Mouse (Mus musculus) retina, adult 2 months (tissue): ENCODE measurements at regions not wholly inside any gene's neighbourhood (a gene's known extent, or its start where the extent isn't known, plus 50 kb on each side); places are given as distances from the start of the nearest gene placed in this dataset.

Source experiments
- DNase-seq: peaks from one replicate; pipeline ENCODE4 v3.0.0-alpha.2; 2012; ENCODE audit warnings: low read depth, low spot score

DNA sequence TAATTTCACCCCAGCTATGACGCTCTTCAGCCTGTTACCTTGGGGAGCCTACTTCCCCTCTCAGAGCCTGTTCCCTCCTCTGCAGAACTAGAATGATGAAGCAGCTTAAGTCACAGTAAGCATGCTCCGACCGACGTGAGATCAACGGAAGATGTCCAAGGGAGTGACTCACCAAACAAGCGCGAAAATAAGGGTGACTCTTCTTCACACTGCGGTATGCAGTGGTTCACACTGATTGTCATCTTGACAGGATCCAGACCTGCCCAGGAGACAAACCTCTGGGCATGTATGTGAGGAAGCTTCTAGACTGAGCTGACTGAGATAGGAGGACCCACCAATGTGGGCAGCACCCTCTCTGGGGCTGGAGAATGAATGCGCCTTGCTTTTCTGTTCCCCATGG, 116.3 kb upstream of the Tpm1 start:
- no peak for DNase-seq

DNA sequence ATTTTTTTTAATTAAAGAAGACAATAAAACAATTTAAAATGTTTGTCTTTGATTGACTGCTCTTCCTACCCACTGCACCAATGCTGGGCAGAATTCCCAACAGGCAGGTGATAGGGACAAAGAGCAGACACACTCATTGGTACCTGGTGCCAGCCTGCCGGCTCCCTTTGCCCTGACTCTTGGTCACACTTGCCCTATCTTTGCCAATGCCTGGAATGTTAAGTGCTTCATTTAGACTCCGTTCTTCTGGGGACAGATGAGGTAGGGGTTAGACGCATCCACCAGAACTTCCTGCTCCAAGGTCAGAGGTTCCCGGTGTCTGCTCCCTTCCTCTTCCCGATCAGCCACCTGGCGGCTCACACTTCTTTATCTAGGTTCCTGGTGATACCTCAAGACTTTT, 114.5 kb upstream of the Tpm1 start:
- no peak for DNase-seq

DNA sequence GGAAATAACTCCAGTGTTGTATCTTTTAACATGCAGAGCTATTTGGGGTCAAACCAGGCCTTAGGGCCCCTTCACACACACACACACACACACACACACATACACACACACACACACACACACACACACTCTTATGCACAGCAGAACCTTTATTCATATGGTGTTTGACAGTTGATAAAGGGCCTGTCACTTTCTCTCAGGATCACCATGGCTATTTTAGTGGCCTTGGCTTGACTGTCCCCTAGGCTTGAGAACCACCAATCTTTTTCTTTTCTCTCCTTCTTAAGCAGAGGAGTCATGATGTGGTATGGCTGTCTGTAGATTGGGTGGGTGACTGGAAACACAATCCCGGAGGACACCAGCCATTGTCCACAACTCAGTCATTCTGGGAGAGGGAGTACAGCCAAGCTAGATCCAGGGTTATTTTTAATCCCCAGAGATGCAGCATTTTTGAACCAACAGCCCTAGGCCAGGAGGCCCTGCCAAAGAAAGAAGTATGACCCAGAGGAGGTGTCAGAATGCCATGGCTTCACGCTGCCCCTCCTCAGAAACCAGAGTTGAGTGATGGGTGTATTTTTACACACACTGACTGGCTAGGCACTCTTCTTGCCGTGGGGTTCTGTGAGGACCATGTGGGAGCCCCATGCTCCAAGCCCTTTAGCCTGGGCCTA, 111.7 kb upstream of the Tpm1 start:
- no peak for DNase-seq

DNA sequence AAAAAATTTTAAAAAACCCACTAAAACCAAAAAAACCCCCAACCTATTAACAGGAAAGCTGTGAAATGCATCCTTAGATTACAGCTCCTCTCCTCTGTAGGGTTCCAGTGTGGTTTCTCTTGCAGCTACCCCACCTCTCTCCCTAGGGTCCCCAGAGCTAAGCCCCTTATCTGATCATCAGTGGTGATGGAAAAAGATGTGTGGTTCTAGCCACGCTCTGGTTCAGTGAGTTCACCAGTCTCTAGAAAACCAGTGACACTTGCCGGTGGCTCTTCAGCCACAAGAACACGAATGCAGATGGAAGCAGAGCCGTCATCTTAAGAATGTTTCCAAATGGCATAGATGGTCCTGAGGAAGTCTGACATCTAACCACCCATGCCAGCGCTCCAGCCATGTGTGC, 111.1 kb upstream of the Tpm1 start:
- no peak for DNase-seq

DNA sequence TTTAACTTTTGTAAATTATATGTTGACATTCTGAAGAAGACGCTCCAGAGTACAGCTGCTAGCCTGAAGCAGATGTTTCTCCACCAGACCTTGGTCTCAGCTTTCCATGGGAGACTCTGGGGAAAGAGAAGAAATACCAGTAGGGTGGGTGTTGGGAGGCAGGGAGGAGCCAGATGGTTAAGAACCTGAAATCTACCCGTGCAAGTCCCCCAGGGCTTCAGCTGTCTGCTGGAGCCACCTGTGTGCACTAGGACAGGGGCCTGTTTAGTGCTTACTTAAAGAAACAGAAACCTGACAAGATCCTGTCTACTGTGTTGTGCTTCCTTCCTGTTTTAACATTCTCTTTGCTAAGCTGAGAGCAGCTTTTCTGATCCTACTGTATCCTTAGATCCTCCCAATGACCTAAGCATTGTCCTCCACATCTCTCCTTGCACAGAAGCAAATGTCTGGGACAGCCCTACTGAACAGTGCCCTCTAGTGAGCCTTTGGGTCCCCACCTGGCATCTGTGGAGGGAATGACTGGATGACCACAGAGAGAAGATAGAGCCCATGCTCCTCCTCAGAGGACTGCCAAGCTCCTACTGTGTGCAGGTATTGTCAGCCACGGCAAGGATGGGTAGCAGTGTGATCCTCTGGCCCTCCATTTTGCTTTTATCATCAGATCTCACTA, 107.5 kb upstream of the Tpm1 start:
- DNase-seq, result peak; percentile 18

DNA sequence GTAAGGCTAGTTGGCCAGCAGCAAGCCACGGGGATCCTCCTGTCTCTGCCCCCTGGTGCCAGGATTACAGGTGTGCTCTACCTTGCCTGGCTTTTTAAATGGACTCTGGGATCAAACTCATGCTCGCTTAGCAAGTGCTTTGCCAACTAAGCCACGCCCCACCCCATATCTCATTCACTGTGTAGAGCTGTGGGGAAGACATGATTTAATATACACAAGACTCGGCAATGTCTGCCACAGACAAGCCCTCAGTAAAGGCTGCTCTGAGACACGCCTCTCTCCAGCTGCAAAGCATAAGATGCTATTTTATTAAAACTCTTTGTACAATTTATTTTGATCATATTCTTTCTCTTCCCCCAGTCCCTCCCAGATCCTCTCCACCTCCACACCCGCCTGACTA, 104.9 kb upstream of the Tpm1 start:
- no peak for DNase-seq

DNA sequence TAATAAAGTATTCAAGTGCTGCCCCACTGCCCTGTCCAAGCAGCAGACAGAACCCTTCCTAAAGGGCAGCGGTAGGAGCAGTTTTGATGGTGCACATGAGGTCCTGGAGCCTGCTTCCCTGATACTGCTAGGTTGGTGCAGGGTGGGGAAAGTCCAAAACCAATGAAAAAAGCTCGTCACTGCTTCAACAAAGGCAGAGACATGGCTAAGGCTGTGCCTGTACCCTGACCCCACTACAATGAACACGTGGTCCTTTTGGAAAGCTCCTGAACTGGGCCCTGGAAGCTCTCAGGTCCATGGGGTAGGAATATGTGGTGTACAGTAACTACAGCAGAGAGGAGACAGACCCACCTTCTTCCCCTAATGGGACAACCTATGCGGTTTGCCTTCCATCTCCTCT, 104.1 kb upstream of the Tpm1 start:
- DNase-seq, result no peak

DNA sequence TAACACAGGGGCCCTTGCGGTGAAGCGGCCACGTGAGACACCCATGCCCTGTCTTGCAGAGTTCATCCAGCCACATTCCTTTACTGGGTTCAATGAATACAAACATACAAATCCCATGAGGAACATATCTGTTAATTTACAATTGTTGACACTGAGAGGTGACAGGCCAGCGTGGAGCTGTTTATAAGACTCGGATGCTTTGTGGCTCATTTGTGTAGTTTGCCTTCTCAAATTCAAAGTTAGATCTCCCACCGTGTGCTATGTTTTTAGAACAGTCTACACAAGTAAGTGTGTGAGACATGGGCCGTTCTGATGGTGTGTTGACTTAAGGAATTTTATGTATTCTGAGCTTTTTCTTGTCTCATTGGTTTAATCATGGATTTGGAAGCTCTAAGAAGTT, 98.5 kb upstream of the Tpm1 start:
- no peak for DNase-seq

DNA sequence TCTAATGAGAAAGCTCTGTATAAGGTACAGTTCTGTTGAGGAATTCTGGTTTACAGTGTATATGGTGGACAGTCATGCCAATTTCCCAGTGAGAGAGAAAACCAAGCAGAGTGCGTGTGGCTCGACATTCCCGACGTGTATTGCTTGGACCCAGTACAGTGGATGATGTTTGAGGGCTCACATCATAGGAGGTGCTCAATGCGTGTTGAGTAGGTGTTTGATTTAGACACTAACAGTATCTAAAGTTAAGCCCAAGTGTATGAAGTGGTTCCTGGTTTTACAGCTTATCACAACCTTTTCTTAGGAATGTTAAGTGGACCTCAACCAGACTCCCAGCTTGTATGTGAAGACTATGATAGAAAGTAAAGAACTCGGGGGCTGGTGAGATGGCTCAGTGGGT, 96.2 kb upstream of the Tpm1 start:
- DNase-seq, result no peak

DNA sequence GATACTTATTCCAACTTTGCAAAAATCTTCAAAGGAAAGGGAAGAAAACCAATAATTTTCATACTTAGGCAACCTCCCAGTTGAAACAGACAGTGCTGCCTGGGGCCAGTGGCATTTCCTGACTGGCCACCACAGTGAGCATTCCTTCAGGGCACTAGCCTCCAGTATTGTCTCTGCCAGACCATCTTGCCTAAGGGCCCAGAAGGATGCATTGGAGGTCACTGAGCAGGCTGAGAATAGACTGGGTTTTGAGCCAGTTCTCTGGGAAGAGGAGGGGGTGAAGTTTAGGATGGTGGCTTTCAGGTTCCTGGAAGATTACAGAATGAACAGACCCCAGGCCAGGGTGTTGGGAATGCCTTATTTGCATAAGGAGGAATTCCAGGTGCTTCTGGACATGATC, 95.3 kb upstream of the Tpm1 start:
- DNase-seq, result no peak

DNA sequence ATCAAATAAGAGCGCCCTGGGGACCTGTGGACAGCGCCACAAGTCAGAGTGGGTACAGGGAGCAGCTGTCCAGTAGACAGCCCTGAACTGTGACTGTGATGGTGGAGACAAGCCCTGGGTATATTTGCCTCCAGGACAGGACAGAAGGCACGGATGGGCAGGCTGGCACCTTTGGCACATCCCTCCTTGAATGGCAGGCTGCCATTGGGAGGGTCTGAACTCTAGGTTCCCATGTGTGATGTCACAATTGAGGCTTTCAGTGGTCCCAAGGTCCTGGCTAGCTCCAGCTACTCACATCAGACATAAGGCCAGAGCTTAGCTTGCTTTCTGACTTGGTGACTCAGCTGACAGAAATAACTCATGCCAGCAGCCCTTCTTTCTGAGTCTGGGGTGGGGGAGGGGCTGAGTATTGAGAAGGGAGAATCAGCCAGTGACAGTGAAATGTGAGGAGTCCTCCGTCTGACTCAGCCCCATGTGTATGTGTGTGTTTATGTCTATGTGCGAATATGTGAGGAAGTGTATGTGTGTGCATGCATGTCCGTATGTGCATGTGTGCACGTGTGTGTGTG, 91.2 kb upstream of the Tpm1 start:
- DNase-seq, result no peak

DNA sequence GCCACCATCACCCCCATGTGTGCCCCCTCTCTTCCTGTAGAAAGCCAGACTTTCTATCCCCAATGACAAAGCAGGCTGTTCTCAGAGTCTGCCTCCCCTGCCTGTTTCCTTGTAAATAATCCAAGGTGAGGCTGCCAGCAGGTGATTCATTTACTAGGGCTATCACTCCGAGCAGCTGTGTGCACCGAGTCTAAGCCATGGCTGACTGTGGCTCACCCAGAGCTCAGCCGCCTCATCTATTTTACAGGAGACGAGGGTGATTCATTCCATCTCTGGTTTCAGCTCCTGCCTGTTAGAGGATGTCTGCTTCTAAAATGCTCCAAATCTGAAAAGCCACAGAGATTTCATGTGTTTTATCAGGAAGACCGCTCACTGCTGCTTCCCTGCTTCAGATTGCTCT, 88.5 kb upstream of the Tpm1 start:
- DNase-seq, result no peak

DNA sequence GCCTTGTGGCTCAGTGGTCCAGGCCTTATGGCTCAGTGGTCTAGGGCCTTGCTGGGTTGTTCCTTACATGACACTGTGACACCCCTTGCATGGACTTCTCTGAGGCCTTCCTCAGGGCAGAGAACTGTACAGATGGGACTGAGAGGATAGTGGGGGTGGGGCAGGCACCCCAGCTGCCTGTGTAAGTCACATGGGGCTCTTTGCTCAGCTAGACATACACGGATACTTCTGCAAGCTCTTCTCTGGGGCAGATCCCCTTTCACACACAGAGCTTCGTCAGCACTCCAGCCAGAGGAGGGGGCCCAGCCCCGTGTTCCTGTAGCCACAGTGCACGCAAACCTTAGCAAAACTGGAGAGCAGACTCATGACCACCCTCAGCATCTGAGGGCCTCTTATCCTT, 87.9 kb upstream of the Tpm1 start:
- no peak for DNase-seq

DNA sequence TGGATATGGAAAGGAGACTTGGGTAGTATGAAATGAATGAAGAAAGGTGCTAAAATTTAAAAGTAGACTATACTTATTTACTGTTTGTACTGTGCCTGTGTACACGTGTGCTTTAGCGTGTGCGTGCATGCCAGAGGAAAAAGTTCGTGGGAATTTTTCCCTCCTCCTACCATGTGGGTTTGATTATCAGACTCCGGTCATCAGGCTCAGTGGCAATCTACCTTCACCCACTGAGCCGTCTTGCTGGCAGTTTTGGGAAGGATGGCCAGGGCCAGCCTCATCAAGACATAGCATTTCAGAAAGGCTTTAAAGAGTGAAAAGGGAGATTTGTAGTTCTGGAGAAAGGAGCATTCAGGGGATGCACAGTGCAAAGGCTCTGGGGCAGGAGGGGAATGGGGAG, 87.0 kb upstream of the Tpm1 start:
- no peak for DNase-seq

DNA sequence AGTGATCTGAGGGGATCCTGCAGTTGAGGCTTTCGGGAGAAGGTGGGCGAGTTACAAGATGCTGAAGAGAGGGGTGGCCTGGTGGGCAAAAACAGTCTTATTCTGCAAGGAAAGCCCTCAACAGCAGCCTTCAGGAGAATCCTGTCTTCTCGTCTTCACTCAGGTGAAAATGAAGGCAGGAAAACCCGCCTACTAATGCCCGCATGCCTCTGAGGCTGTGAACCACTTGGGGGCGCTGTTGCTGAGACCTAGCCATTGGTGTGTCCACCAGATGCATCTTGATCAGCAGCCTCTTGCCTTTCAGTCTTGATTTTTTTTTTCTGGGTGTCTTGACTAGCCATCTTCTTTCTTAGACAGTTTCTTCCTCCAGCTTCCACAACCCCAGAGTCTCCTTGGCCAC, 85.2 kb upstream of the Tpm1 start:
- no peak for DNase-seq

DNA sequence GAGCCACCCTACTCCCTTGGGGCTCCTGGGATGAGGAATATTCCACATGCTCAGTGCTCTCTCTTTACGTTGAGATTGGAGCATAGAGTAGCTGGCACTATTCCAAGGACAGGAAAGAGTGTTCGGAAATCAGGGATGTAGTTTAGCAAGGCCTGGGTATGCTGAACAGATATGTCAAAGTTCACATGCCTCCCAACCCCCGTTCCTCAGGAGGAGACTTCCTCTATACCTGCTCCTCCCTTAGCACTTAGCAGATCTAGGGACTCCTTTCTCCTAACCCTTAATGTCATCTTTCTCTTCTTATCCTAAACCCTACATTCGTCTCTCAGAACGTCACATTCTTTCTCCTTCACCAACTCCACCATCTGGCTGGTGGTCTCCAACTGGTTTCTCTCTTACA, 83.2 kb upstream of the Tpm1 start:
- DNase-seq, result no peak

DNA sequence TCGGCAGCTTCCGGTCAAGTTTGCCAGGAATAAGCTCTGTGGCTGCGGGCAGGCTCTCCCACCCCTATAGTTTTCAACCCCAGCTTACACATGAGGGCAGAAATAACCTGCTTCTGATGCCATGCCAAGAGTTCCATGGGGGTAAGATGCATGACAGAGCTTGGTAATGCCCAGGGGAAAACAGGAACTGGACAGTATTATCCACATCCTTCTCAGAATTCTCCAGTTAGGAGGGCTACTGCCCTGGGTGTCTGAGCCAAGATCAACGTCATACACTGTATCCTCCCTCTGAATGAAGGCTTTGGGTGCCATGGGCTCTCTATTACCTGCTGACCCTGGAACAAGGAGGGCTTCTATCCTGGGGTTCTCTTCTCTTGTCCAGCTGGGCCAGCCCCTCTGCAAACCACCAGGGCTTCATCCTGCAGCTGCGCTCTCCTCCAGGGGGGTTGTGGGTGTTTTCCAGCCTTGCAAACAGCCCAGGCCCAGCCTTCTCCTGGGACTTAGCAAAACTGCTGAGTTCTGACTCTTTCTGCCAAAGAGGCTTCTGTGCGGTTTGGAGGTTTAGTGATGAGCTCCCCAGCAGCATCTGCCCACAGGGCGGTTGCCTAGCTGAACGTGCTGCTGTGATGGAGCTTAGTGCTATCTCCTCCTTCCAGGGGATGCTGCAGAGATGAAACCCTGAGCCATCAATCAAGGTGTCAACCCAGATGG, 81.7 kb upstream of the Tpm1 start:
- no peak for DNase-seq

DNA sequence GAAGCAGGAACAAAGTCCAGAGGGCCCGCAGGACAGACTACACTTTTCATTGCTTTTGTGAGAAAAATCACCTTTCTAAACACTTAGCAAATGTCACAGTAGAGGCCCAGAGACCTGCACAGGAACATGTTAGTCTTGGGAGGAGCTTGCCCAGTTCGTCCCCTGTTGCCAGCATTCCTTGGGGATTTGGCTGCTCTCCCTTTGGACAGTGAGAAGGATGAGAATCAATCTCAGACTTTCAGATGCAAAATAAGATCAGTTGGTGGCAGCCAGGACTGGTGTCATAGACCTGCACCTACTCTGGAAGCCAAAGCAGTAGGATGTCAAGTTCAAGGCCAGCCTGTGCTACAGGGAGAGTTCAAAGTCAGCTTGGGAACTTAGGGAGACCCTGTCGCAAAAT, 80.7 kb upstream of the Tpm1 start:
- DNase-seq, result no peak

DNA sequence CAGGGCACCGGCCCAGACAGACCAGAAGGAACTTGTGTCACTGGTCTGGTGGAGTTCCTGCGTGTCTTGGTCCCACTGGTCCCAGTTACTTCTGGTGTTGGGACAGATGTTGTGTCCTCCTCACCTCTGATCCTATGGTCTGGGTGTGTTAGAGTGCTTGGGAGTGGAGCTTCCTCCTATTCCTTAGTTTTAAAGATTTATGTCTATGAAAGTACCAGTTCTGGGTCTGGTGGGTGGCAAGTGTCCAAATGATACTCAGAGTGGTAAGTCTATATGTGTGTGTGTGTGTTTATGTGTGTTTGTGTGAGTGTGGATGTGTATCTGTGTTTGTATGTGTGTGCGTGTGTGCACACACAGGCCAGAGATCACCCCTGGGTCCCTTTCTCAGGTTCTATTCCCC, 79.9 kb upstream of the Tpm1 start:
- DNase-seq, result no peak

DNA sequence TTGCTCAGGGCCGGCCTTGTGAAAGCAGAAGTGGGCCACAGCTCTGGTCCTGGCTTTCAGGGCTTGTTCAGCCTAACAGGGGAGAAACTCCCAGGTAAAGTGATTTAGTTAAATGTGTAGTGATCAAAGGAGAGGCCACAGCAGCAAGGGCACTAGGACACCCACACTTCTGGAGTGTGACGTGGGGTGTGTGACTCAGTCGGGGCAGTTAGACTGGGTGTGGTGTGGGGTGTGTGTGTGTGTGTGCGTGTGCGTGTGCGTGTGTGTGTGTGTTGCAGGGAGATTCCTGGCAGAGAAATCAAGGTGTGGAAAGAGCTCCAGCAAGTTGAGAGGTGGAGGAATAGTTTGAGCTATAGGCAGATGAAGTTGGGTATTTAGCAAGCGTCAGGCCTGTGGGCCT, 72.5 kb upstream of the Tpm1 start:
- no peak for DNase-seq

DNA sequence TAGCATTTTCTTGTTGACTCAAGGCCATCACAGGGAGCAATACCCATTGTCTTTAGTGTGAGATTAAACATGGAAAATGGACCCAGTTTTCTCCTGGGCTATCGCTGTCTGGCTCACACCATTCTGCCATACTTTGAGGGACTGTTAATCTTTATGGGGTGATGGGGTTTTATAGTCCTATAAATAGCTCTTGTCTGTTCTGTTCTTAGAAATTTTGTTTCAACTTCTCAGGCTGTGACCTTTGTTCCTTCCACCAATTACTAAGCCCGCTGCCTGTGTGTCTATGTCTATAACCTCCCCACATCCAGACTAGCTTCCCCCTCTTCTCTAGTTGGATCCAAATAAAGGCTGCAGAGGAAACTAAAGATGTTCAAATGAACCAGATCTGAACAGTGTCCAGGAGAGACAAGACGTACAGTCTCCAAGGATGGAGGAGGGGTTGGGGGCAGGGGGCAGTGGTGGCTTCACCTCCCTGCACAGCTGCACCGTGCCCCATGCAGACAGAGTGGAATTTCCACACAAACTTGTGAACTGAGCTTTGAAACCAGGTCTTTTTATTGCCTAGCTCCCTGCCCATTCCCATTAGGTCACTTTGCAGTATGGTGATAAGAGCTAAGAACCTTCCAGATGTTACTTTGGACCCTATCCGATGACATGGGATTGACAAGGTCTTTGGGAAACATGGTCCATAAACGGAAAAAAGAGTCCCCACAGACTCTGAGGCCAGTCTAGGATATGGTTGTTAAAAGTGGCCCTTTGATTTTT, 69.9 kb upstream of the Tpm1 start:
- no peak for DNase-seq

DNA sequence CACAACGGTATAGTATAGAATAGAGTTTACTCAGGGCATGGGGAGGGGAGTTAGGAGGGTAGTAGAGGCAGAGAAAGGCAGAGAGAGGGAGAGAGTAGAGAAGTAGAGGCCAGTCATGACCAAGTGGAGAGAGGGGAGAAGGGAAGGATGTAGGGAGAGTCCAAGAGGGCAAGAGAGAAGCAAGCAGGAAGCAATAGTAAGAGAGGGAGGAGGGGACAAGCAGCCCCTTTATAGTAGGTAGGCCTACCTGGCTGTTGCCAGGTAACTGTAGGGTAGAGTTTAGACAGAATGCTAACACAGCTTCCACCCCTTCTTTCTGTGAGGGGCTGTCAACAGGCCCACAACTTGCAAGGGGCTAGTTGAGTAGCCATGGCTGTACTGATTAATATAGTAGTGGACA, 69.2 kb upstream of the Tpm1 start:
- DNase-seq, result no peak
